ENCODE assay signal across 17 mouse cellular contexts in genomic region chr9:115995856-115996560, GRCm38 (mm10).
DNase-seq lines count a peak whose midpoint lies in the region; ATAC-seq and TF ChIP-seq lines count a peak whose summit lies in the region.
"Had no signal": no experiment of that assay in that cellular context is flagged by ENCODE, and none has a peak within 500 bp of the region (broad histone marks: within the 10 kb centered on the region; RNA-seq: fewer than 3 reads in every experiment).

No protein-coding gene starts in this region.

- no peak overlapping the region for H3K4me3 ChIP-seq in kidney, postnatal 0 days (replicated peaks; ENCODE audit: low read depth, low read length)
- no peak overlapping the region for H3K4me3 ChIP-seq in embryonic facial prominence, embryonic 11.5 days (ENCODE audit: low read depth, low read length)
- H3K4me3 ChIP-seq: heart, embryonic 13.5 days; kidney, embryonic 15.5 days; liver, embryonic 15.5 days had no signal

- no peak overlapping the region for H3K9ac ChIP-seq in kidney, postnatal 0 days (ENCODE audit: low read depth, low read length)
- no peak overlapping the region for H3K9ac ChIP-seq in embryonic facial prominence, embryonic 11.5 days (replicated peaks; ENCODE audit: low read length)
- H3K9ac ChIP-seq: heart, embryonic 13.5 days; kidney, embryonic 15.5 days; liver, embryonic 15.5 days had no signal

- H3K4me2 ChIP-seq in kidney, postnatal 0 days (ENCODE audit: low read length) = no peak overlapping the region
- H3K4me2 ChIP-seq in embryonic facial prominence, embryonic 11.5 days (ENCODE audit: low read depth, low read length) = no peak overlapping the region
- H3K4me2 ChIP-seq: heart, embryonic 13.5 days; kidney, embryonic 15.5 days; liver, embryonic 15.5 days had no signal

- H3K27ac ChIP-seq in kidney, postnatal 0 days = no peak overlapping the region
- no peak overlapping the region for H3K27ac ChIP-seq in embryonic facial prominence, embryonic 11.5 days (replicated peaks; ENCODE audit: low read depth, low read length)
- H3K27ac ChIP-seq: heart, embryonic 13.5 days; kidney, embryonic 15.5 days; liver, embryonic 15.5 days had no signal

- no peaks in the 10 kb centered on the region for H3K9me3 ChIP-seq in kidney, postnatal 0 days (replicated peaks; ENCODE audit: low read length)
- H3K9me3 ChIP-seq in embryonic facial prominence, embryonic 11.5 days (replicated peaks; ENCODE audit: control insufficient read depth, low read length) = no peaks in the 10 kb centered on the region
- H3K9me3 ChIP-seq: heart, embryonic 13.5 days; kidney, embryonic 15.5 days; liver, embryonic 15.5 days had no signal

- no peaks in the 10 kb centered on the region for H3K36me3 ChIP-seq in kidney, postnatal 0 days (ENCODE audit: insufficient read depth, low read length)
- no peaks in the 10 kb centered on the region for H3K36me3 ChIP-seq in embryonic facial prominence, embryonic 11.5 days (replicated peaks; ENCODE audit: control insufficient read depth, insufficient read depth, low read depth, low read length)
- H3K36me3 ChIP-seq: heart, embryonic 13.5 days; kidney, embryonic 15.5 days; liver, embryonic 15.5 days had no signal

- no peak for ATAC-seq in kidney, postnatal 0 days (replicated peaks; ENCODE audit: low FRiP score, low read depth)
- ATAC-seq in embryonic facial prominence, embryonic 11.5 days (replicated peaks; ENCODE audit: insufficient number of reproducible peaks, low FRiP score, low TSS enrichment, low read depth) = no peak
- ATAC-seq in activated CD4-positive, CD25-positive, alpha-beta regulatory T cell, adult 4 months = no peak

- DNase-seq in kidney, postnatal 0 days (ENCODE audit: low spot score) = peak; percentile 16
- DNase-seq in kidney, adult 8-10 months = no peak
- peak; percentile 26 for DNase-seq in brain, adult 2 months (ENCODE audit: low read depth, low spot score)
- peak; percentile 10 for DNase-seq in embryonic facial prominence, embryonic 11.5 days (ENCODE audit: low spot score)
- peak; percentile 39 to 54 for DNase-seq in gastrocnemius, adult 8-10 months (ENCODE audit: low spot score in 2 of 2)
- DNase-seq in spleen, postnatal 36 days (ENCODE audit: low spot score in 2 of 2) = no peak
- DNase-seq in testis, postnatal 14 days (ENCODE audit: low spot score) = no peak
- DNase-seq: adrenal gland, postnatal 36 days; cerebellum, adult 9-10 months; embryo, embryonic 11 days; heart, adult 11 months; heart, postnatal 36 days; lung, postnatal 36 days had no signal

- no peaks in the 10 kb centered on the region for H3K4me1 ChIP-seq in kidney, postnatal 0 days (replicated peaks; ENCODE audit: insufficient read depth, low read length)
- H3K4me1 ChIP-seq in embryonic facial prominence, embryonic 11.5 days (ENCODE audit: control insufficient read depth, insufficient read depth, low read length) = no peaks in the 10 kb centered on the region; the same call in 1 of the 2 replicates
- H3K4me1 ChIP-seq: liver, embryonic 15.5 days had no signal

- TF ChIP-seq CTCF in kidney, postnatal 0 days (IDR thresholded peaks at IDR 0.05; ENCODE audit: low read depth) = no peak

- H3K27me3 ChIP-seq in kidney, postnatal 0 days (ENCODE audit: insufficient read depth, low read length) = no peaks in the 10 kb centered on the region
- no peaks in the 10 kb centered on the region for H3K27me3 ChIP-seq in embryonic facial prominence, embryonic 11.5 days (ENCODE audit: control insufficient read depth, insufficient read depth, low read length)
- H3K27me3 ChIP-seq: heart, embryonic 13.5 days; kidney, embryonic 15.5 days; liver, embryonic 15.5 days had no signal

- WGBS in kidney, postnatal 0 days = 74% methylated on average over 23 of the region's 23 CpGs
- WGBS in embryonic facial prominence, embryonic 11.5 days = 64% methylated on average over 23 of the region's 23 CpGs

Comparison
In these comparisons a context has a peak if more than half of its experiments do, and no peak if none do; other contexts are left out.
1. DNase-seq: peak in kidney, postnatal 0 days (single experiment), brain, adult 2 months (single experiment), embryonic facial prominence, embryonic 11.5 days (single experiment) and gastrocnemius, adult 8-10 months (2 of 2); none in kidney, adult 8-10 months (0 of 2), spleen, postnatal 36 days (0 of 2) and testis, postnatal 14 days (single experiment).